In the genomic region with DNA sequence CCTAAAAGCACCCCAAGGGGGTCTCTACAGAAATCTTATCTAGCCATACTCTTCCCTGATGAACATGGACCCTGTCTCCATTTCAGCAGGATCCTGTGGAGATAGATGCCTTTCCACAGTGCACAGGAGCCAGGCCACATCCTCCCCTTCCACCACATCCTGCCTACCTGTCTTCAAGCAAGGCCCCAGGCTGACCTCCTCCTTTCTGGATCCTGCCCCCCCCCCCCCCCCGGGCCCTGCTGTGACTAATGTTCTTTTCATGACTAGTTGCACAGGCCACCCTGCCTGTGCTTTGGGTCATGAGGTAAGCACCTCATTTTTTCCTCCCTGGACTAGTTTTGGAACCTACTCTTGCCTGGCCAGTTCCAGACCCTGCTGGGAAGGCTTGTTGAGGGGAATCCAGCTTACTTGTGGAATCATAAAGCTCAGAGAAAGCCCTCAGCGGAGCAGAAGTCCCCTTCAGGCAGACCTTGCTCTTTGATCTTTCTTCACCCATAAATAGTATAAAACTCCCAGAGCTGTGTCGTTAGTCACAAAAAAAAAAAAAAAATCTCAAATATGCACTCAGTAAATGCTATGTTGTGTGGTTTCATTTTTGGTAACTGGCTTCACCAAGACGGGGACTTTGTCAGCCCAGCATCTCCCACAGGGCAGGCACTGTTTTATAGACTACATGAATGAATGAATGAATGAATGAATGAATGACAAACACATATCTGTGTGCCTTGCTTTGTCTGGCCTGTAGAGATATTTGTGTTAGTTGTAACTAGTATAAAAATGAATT, we compare ENCODE assay signal across 8 mouse cellular contexts. TPM values are rescaled to one million over a fixed set of nuclear protein-coding genes. Genes with fewer than 3 reads are reported as not detected.
A peak's percentile ranks its signal among the peaks of the same experiment; 100 is the strongest.
DNase-seq lines count a peak whose midpoint lies in the region; ATAC-seq and TF ChIP-seq lines count a peak whose summit lies in the region.

No protein-coding gene starts in this region.

- H3K4me1 ChIP-seq in embryonic facial prominence, embryonic 12.5 days: peaks cover 16% of the 10 kb centered on the region
- H3K4me1 ChIP-seq in intestine, embryonic 14.5 days (replicated peaks; ENCODE audit: control insufficient read depth, insufficient read depth, low read length): peaks cover 24% of the 10 kb centered on the region
- H3K4me1 ChIP-seq in neural tube, embryonic 12.5 days: peaks cover 41% of the 10 kb centered on the region
- H3K4me1 ChIP-seq in lung, adult 2 months (ENCODE audit: control insufficient read depth, insufficient read depth, low read length): peaks cover 18% of the 10 kb centered on the region

- H3K4me2 ChIP-seq in embryonic facial prominence, embryonic 12.5 days (replicated peaks): peak overlapping the region; percentile 60
- H3K4me2 ChIP-seq in intestine, embryonic 14.5 days (ENCODE audit: low read length): peak overlapping the region; percentile 57
- peak overlapping the region; percentile 90 for H3K4me2 ChIP-seq in neural tube, embryonic 12.5 days (replicated peaks)

- no peak for ATAC-seq in embryonic facial prominence, embryonic 12.5 days (ENCODE audit: insufficient number of reproducible peaks, insufficient read depth, low FRiP score, low TSS enrichment)
- ATAC-seq in intestine, embryonic 14.5 days (replicated peaks; ENCODE audit: low FRiP score, low TSS enrichment, low read depth): no peak
- no peak for ATAC-seq in neural tube, embryonic 12.5 days (ENCODE audit: low FRiP score, low read depth)

- no peak for TF ChIP-seq CTCF in lung, adult 2 months (IDR thresholded peaks at IDR 0.05; ENCODE audit: insufficient read depth, low read length)

- no peak for TF ChIP-seq POLR2A in lung, adult 2 months (IDR thresholded peaks at IDR 0.05; ENCODE audit: borderline replicate concordance, extremely low read depth, low read depth, low read length)

- H3K4me3 ChIP-seq in embryonic facial prominence, embryonic 12.5 days: no peak overlapping the region; the same call in 1 of the 2 replicates
- H3K4me3 ChIP-seq in intestine, embryonic 14.5 days (ENCODE audit: low read depth, low read length): peak overlapping the region; percentile 72
- H3K4me3 ChIP-seq in neural tube, embryonic 12.5 days: no peak overlapping the region
- no peak overlapping the region for H3K4me3 ChIP-seq in lung, adult 2 months (replicated peaks; ENCODE audit: extremely low read depth, low read depth, low read length)

- no peaks in the 10 kb centered on the region for H3K9me3 ChIP-seq in embryonic facial prominence, embryonic 12.5 days
- no peaks in the 10 kb centered on the region for H3K9me3 ChIP-seq in intestine, embryonic 14.5 days (ENCODE audit: control insufficient read depth, low read length)
- no peaks in the 10 kb centered on the region for H3K9me3 ChIP-seq in neural tube, embryonic 12.5 days

- no peak overlapping the region for H3K27ac ChIP-seq in embryonic facial prominence, embryonic 12.5 days
- H3K27ac ChIP-seq in intestine, embryonic 14.5 days (ENCODE audit: low read depth): no peak overlapping the region
- no peak overlapping the region for H3K27ac ChIP-seq in neural tube, embryonic 12.5 days

- peaks cover 4% of the 10 kb centered on the region; the same call in 1 of the 2 replicates for H3K27me3 ChIP-seq in embryonic facial prominence, embryonic 12.5 days
- H3K27me3 ChIP-seq in intestine, embryonic 14.5 days (replicated peaks; ENCODE audit: control insufficient read depth, insufficient read depth, low read length): no peaks in the 10 kb centered on the region
- no peaks in the 10 kb centered on the region for H3K27me3 ChIP-seq in neural tube, embryonic 12.5 days (replicated peaks)

- peak; percentile 8 for DNase-seq in kidney, postnatal 14 days
- DNase-seq in kidney, adult 8-10 months: no peak
- no peak for DNase-seq in intestine, embryonic 14.5 days (ENCODE audit: low spot score)
- no peak for DNase-seq in urinary bladder, postnatal 25 days (ENCODE audit: low spot score)
- no peak for DNase-seq in lung, adult 2 months
- DNase-seq in right cerebral cortex, adult 2 months (ENCODE audit: low spot score in 2 of 2): no peak

- 52% methylated on average over 4 of the region's 4 CpGs for WGBS in embryonic facial prominence, embryonic 12.5 days
- 50% methylated on average over 4 of the region's 4 CpGs for WGBS in intestine, embryonic 14.5 days
- WGBS in neural tube, embryonic 12.5 days: 45% methylated on average over 4 of the region's 4 CpGs
- WGBS in lung, adult 2 months: 45% methylated on average over 4 of the region's 4 CpGs

- no peak overlapping the region for H3K9ac ChIP-seq in embryonic facial prominence, embryonic 12.5 days
- no peak overlapping the region for H3K9ac ChIP-seq in intestine, embryonic 14.5 days (ENCODE audit: low read length)
- H3K9ac ChIP-seq in neural tube, embryonic 12.5 days: no peak overlapping the region

- H3K36me3 ChIP-seq in embryonic facial prominence, embryonic 12.5 days: no peaks in the 10 kb centered on the region
- no peaks in the 10 kb centered on the region for H3K36me3 ChIP-seq in intestine, embryonic 14.5 days (ENCODE audit: control insufficient read depth, insufficient read depth, low read length)
- H3K36me3 ChIP-seq in neural tube, embryonic 12.5 days: no peaks in the 10 kb centered on the region

RNA-seq across cellular contexts. Expression of a gene that starts 1.3 kb away (rescaled TPM):
- 33.9 and 36.4 TPM in 2 replicates for polyA plus RNA-seq in embryonic facial prominence, embryonic 12.5 days (2016; fragmentation: Nextera tagmentation; extraction: Ambion mirVana)
- polyA plus RNA-seq in intestine, embryonic 14.5 days (2014; fragmentation: Nextera tagmentation; extraction: Ambion mirVana): 40.8 and 41.1 TPM in 2 replicates
- 28.7 and 35.4 TPM in 2 replicates for polyA plus RNA-seq in neural tube, embryonic 12.5 days (2016; fragmentation: Nextera tagmentation; extraction: Ambion mirVana)
- polyA plus RNA-seq in lung, adult 2 months (2012; rRNA removed): 122 and 144 TPM in 2 replicates

RNA-seq across cellular contexts. Expression of a gene that starts 19.6 kb away (rescaled TPM):
- 46.2 and 95.4 TPM in 2 replicates for polyA plus RNA-seq in embryonic facial prominence, embryonic 12.5 days (2016; fragmentation: Nextera tagmentation; extraction: Ambion mirVana)
- polyA plus RNA-seq in intestine, embryonic 14.5 days (2014; fragmentation: Nextera tagmentation; extraction: Ambion mirVana): 1.8 and 3.3 TPM in 2 replicates
- 2.9 and 3.1 TPM in 2 replicates for polyA plus RNA-seq in neural tube, embryonic 12.5 days (2016; fragmentation: Nextera tagmentation; extraction: Ambion mirVana)
- polyA plus RNA-seq in lung, adult 2 months (2012; rRNA removed): 0.14 TPM in 1 of 2 replicates, not detected in the other

RNA-seq across cellular contexts. Expression of a gene that starts 22.9 kb away (rescaled TPM):
- 11.0 and 20.1 TPM in 2 replicates for polyA plus RNA-seq in embryonic facial prominence, embryonic 12.5 days (2016; fragmentation: Nextera tagmentation; extraction: Ambion mirVana)
- polyA plus RNA-seq in intestine, embryonic 14.5 days (2014; fragmentation: Nextera tagmentation; extraction: Ambion mirVana): 2.4 and 3.0 TPM in 2 replicates
- polyA plus RNA-seq in neural tube, embryonic 12.5 days (2016; fragmentation: Nextera tagmentation; extraction: Ambion mirVana): 2.4 and 3.0 TPM in 2 replicates
- polyA plus RNA-seq in lung, adult 2 months (2012; rRNA removed): 1.0 and 1.4 TPM in 2 replicates

RNA-seq across cellular contexts. Expression of a gene that starts 50.9 kb away (rescaled TPM):
- 37.7 and 41.3 TPM in 2 replicates for polyA plus RNA-seq in embryonic facial prominence, embryonic 12.5 days (2016; fragmentation: Nextera tagmentation; extraction: Ambion mirVana)
- 24.5 and 24.6 TPM in 2 replicates for polyA plus RNA-seq in intestine, embryonic 14.5 days (2014; fragmentation: Nextera tagmentation; extraction: Ambion mirVana)
- 38.8 and 40.3 TPM in 2 replicates for polyA plus RNA-seq in neural tube, embryonic 12.5 days (2016; fragmentation: Nextera tagmentation; extraction: Ambion mirVana)
- polyA plus RNA-seq in lung, adult 2 months (2012; rRNA removed): 33.5 and 36.2 TPM in 2 replicates

Comparison
In these comparisons a context has a peak if more than half of its experiments do, and no peak if none do; other contexts are left out.
1. RNA of a gene that starts 19.6 kb away (polyA plus RNA-seq): 46.2 to 95.4 TPM in embryonic facial prominence, embryonic 12.5 days; 1.8 to 3.3 TPM in intestine, embryonic 14.5 days, 2.9 to 3.1 TPM in neural tube, embryonic 12.5 days and 0.14 TPM in lung, adult 2 months; every median in the first group is over 10 times any median in the second.
2. Peak in every context shown above with its lines, with median percentiles within 50 percentile points of each other: H3K4me2 ChIP-seq.